Mouse (Mus musculus) small intestine, adult 2 months (tissue): Measurements from ENCODE around the gene Tnk1. TPM values are rescaled to one million over a fixed set of nuclear protein-coding genes. Genes with fewer than 3 reads are reported as not detected.

ENCODE experiments used
- H3K27ac ChIP-seq: fragments of 200-500 bp; 2 replicates; pipeline ENCODE4 v1.5.1; 2012; ENCODE audit warnings: low read depth, low read length, control low read depth, inconsistent platforms; ENCODE audit not compliant: insufficient read depth
- H3K27me3 ChIP-seq: fragments of 200-500 bp; 2 replicates; pipeline ENCODE4 v1.6.1; 2012; ENCODE audit warnings: mild to moderate bottlenecking, moderate library complexity, low read length, inconsistent platforms; ENCODE audit not compliant: control insufficient read depth, insufficient read depth
- H3K36me3 ChIP-seq: fragments of 200-500 bp; 2 replicates; pipeline ENCODE4 v1.6.1; 2012; ENCODE audit warnings: mild to moderate bottlenecking, low read length, control low read depth, inconsistent platforms; ENCODE audit not compliant: control insufficient read depth, insufficient read depth
- H3K4me1 ChIP-seq: fragments of 200-500 bp; 2 replicates; pipeline ENCODE4 v1.6.1; 2012; ENCODE audit warnings: low read length, inconsistent platforms, mixed read lengths; ENCODE audit not compliant: control insufficient read depth, insufficient read depth, insufficient read length
- H3K4me3 ChIP-seq: fragments of 200-500 bp; 2 replicates; pipeline ENCODE4 v1.5.1; 2012; ENCODE audit warnings: low read depth, mild to moderate bottlenecking, control low read depth, inconsistent platforms, low read length, moderate library complexity
- CTCF ChIP-seq: fragments of 200-500 bp; IDR thresholded peaks from 2 replicates; pipeline ENCODE4 v1.5.1; 2012; ENCODE audit warnings: low read depth, mild to moderate bottlenecking, control low read depth, inconsistent platforms, low read length, moderate library complexity, mixed read lengths; ENCODE audit not compliant: insufficient replicate concordance, insufficient read length; ENCODE audit errors: extremely low read depth
- POLR2A ChIP-seq: fragments of 200-500 bp; IDR thresholded peaks from 2 replicates; pipeline ENCODE4 v1.6.1; 2012; ENCODE audit warnings: low read depth, mild to moderate bottlenecking, control low read depth, inconsistent platforms, low read length, moderate library complexity
- WGBS: fragments of 180-500 bp; shearing (Covaris S2); methylation state at CpG from one replicate; pipeline ENCODE4 v1.1.7; 2018; 5-methylcytosine and 5-hydroxymethylcytosine counted together
- polyA plus RNA-seq: library from polyadenylated mRNA; depleted of rRNA; stranded (reverse); fragments of >200 nt; gene quantifications from 2 replicates; pipeline ENCODE4 v1.2.3, GENCODE M21; 2012; rRNA removed

Gene Tnk1
- polyA plus RNA-seq, 1 experiment, result 46.3 TPM

- Histone ChIP-seq H3K36me3 (no peaks in the 10 kb centered on the region), H3K4me1 (peaks cover 19% of the 10 kb centered on the region), H3K27ac (peak overlapping the region; percentile 77), H3K4me3 (peak overlapping the region; percentile 64), H3K27me3 (0 out of 2 replicates have a peak, but pooled peaks cover 4% of the 10 kb centered on the region)
- TF ChIP-seq POLR2A, result no peak
- TF ChIP-seq CTCF, result no peak
- 2% methylated on average over 12 of the region's 12 CpGs for WGBS
These were observed 55.2 kb downstream of the Tnk1 start for GRCm38 (mm10) chr11:69803328-69803727.

- TF ChIP-seq POLR2A (peak; percentile 84), CTCF (no peak)
- Histone ChIP-seq H3K36me3 (no peaks in the 10 kb centered on the region), H3K27ac (peak overlapping the region; percentile 17; the same call in 1 of the 2 replicates), H3K4me1 (peaks cover 19% of the 10 kb centered on the region), H3K4me3 (peak overlapping the region; percentile 64), H3K27me3 (0 out of 2 replicates have a peak, but pooled peaks cover 4% of the 10 kb centered on the region)
- under 1% methylated on average over 33 of the region's 33 CpGs for WGBS
These were observed 55.9 kb downstream of the Tnk1 start for GRCm38 (mm10) chr11:69802648-69803105.

GRCm38 (mm10) chr11:69801379-69801977, 57.1 kb downstream of the Tnk1 start, which contains the start of gene Fgf11:
Fgf11 (minus strand) TSS chr11:69801857.
- Histone ChIP-seq H3K27ac (peak within 1 kb of the TSS; percentile 17; the same call in 1 of the 2 replicates), H3K4me1 (peaks cover 19% of the 10 kb centered on the region), H3K27me3 (0 out of 2 replicates have a peak, but pooled peaks cover 4% of the 10 kb centered on the region), H3K36me3 (no peaks in the 10 kb centered on the region), H3K4me3 (peak within 1 kb of the TSS; percentile 64)
- 4% methylated on average over 33 of the region's 33 CpGs for WGBS
- TF ChIP-seq CTCF (no peak), POLR2A (no peak)

Other genes starting within 250 kb of the Tnk1 start
- gene Shbg, start 240.8 kb downstream of the Tnk1 start, polyA plus RNA-seq, result not detected in 2 replicates
- gene Sat2, start 236.7 kb downstream of the Tnk1 start, polyA plus RNA-seq, result 0.44 and 0.49 TPM in 2 replicates
- 13.4 and 29.2 TPM in 2 replicates for gene Fxr2, start 225.7 kb downstream of the Tnk1 start, polyA plus RNA-seq
- 0.43 TPM in 1 of 2 replicates, not detected in the other for gene Sox15, start 203.4 kb downstream of the Tnk1 start, polyA plus RNA-seq
- gene Mpdu1, start 196.1 kb downstream of the Tnk1 start, polyA plus RNA-seq, result 79.7 and 135 TPM in 2 replicates
- gene Cd68, start 192.6 kb downstream of the Tnk1 start, polyA plus RNA-seq, result 20.9 and 24.7 TPM in 2 replicates
- 92.1 and 134 TPM in 2 replicates for gene Eif4a1, start 186.3 kb downstream of the Tnk1 start, polyA plus RNA-seq
- 15.4 and 24.6 TPM in 2 replicates for gene Senp3, start 176.6 kb downstream of the Tnk1 start, polyA plus RNA-seq
- gene Tnfsf13, start 172.9 kb downstream of the Tnk1 start, polyA plus RNA-seq, result 6.9 and 11.6 TPM in 2 replicates
- 11.9 and 13.7 TPM in 2 replicates for gene Tnfsf12, start 162.9 kb downstream of the Tnk1 start, polyA plus RNA-seq
- 1.8 and 2.3 TPM in 2 replicates for gene Tnfsfm13, start 162.6 kb downstream of the Tnk1 start, polyA plus RNA-seq
- 22.5 and 62.3 TPM in 2 replicates for gene Polr2a, start 100.1 kb downstream of the Tnk1 start, polyA plus RNA-seq
- 0.08 and 0.16 TPM in 2 replicates for gene Slc35g3, start 96.8 kb downstream of the Tnk1 start, polyA plus RNA-seq
- gene Zbtb4, start 92.8 kb downstream of the Tnk1 start, polyA plus RNA-seq, result 12.1 and 16.5 TPM in 2 replicates
- gene Chrnb1, start 62.8 kb downstream of the Tnk1 start, polyA plus RNA-seq, result 5.5 and 8.7 TPM in 2 replicates
- gene Fgf11, start 56.9 kb downstream of the Tnk1 start, polyA plus RNA-seq, result 3.6 and 4.8 TPM in 2 replicates
- gene Tmem102, start 53.1 kb downstream of the Tnk1 start, polyA plus RNA-seq, result 30.5 and 63.0 TPM in 2 replicates
- not detected in 2 replicates for gene Gm39566, start 43.4 kb downstream of the Tnk1 start, polyA plus RNA-seq
- gene Spem2, start 40.3 kb downstream of the Tnk1 start, polyA plus RNA-seq, result not detected in 2 replicates
- gene Spem1, start 36.5 kb downstream of the Tnk1 start, polyA plus RNA-seq, result not detected in 2 replicates
- gene Nlgn2, start 20.9 kb downstream of the Tnk1 start, polyA plus RNA-seq, result 11.1 and 12.0 TPM in 2 replicates
- 98.8 and 99.3 TPM in 2 replicates for gene Tmem256, start 20.2 kb downstream of the Tnk1 start, polyA plus RNA-seq
- gene Plscr3, start 12.4 kb downstream of the Tnk1 start, polyA plus RNA-seq, result 14.6 and 29.3 TPM in 2 replicates
- not detected in 2 replicates for gene Tmem95, start 19.3 kb upstream of the Tnk1 start, polyA plus RNA-seq
- gene Kctd11, start 22.7 kb upstream of the Tnk1 start, polyA plus RNA-seq, result 1.6 and 2.8 TPM in 2 replicates
- 7.3 and 11.6 TPM in 2 replicates for gene Acap1, start 36.8 kb upstream of the Tnk1 start, polyA plus RNA-seq
- 1.8 and 2.6 TPM in 2 replicates for gene 2810408A11Rik, start 42.3 kb upstream of the Tnk1 start, polyA plus RNA-seq
- gene Neurl4, start 42.3 kb upstream of the Tnk1 start, polyA plus RNA-seq, result 17.3 and 23.9 TPM in 2 replicates
- gene Gps2, start 55.2 kb upstream of the Tnk1 start, polyA plus RNA-seq, result 57.4 and 104 TPM in 2 replicates
- 136 and 230 TPM in 2 replicates for gene Eif5a, start 63.2 kb upstream of the Tnk1 start, polyA plus RNA-seq
- gene Ybx2, start 77.1 kb upstream of the Tnk1 start, polyA plus RNA-seq, result 10.6 and 11.4 TPM in 2 replicates
- gene Slc2a4, start 89.5 kb upstream of the Tnk1 start, polyA plus RNA-seq, result 11.2 and 12.9 TPM in 2 replicates
- gene Cldn7, start 106.0 kb upstream of the Tnk1 start, polyA plus RNA-seq, result 521 and 1,844 TPM in 2 replicates
- gene Ctdnep1, start 122.4 kb upstream of the Tnk1 start, polyA plus RNA-seq, result 59.7 and 116 TPM in 2 replicates
- 24.4 and 37.8 TPM in 2 replicates for gene Elp5, start 123.8 kb upstream of the Tnk1 start, polyA plus RNA-seq
- gene Gabarap, start 132.4 kb upstream of the Tnk1 start, polyA plus RNA-seq, result 211 and 564 TPM in 2 replicates
- gene Phf23, start 137.0 kb upstream of the Tnk1 start, polyA plus RNA-seq, result 5.7 and 12.4 TPM in 2 replicates
- gene Dvl2, start 141.9 kb upstream of the Tnk1 start, polyA plus RNA-seq, result 5.2 and 7.4 TPM in 2 replicates
- 65.6 and 109 TPM in 2 replicates for gene Acadvl, start 156.7 kb upstream of the Tnk1 start, polyA plus RNA-seq
- gene Dlg4, start 158.2 kb upstream of the Tnk1 start, polyA plus RNA-seq, result 5.3 and 5.5 TPM in 2 replicates
- not detected in 2 replicates for gene Asgr1, start 195.4 kb upstream of the Tnk1 start, polyA plus RNA-seq
- 0.16 and 0.30 TPM in 2 replicates for gene Asgr2, start 233.9 kb upstream of the Tnk1 start, polyA plus RNA-seq